Mouse (Mus musculus) myocyte (in vitro differentiated cells): ENCODE data around the gene Pou2f1.

Source experiments
- E2F4 ChIP-seq: IDR thresholded peaks from one replicate; pipeline ENCODE4 v1.6.1; 2011; ENCODE audit warnings: mild to moderate bottlenecking, control low read depth, moderate library complexity; ENCODE audit not compliant: insufficient read depth
- MAX ChIP-seq: IDR thresholded peaks from one replicate; pipeline ENCODE4 v1.6.1; 2011; ENCODE audit warnings: low read depth, mild to moderate bottlenecking, control low read depth
- MYOG ChIP-seq, 3 experiments: IDR thresholded peaks; one replicate each; pipeline ENCODE4 v1.6.1; 2011; ENCODE audit warnings: control low read depth in 2 of 3, low read depth in 2 of 3, mild to moderate bottlenecking in 2 of 3; ENCODE audit not compliant: insufficient read length in 2 of 3, control insufficient read depth in 1 of 3, insufficient read depth in 1 of 3
- POLR2A ChIP-seq: IDR thresholded peaks from one replicate; pipeline ENCODE4 v1.6.1; 2011; ENCODE audit warnings: low read depth, mild to moderate bottlenecking, control low read depth, moderate library complexity; ENCODE audit not compliant: insufficient read length
- POLR2AphosphoS2 ChIP-seq: IDR thresholded peaks from one replicate; pipeline ENCODE4 v1.6.1; 2011; ENCODE audit warnings: low read depth, control low read depth; ENCODE audit not compliant: insufficient read length
- REST ChIP-seq: IDR thresholded peaks from one replicate; pipeline ENCODE4 v1.6.1; 2011; ENCODE audit warnings: mild to moderate bottlenecking, control low read depth, moderate library complexity; ENCODE audit not compliant: insufficient read depth, insufficient read length
- TCF12 ChIP-seq: IDR thresholded peaks from one replicate; pipeline ENCODE4 v1.6.1; 2011; ENCODE audit warnings: mild to moderate bottlenecking, control low read depth; ENCODE audit not compliant: poor library complexity, insufficient read depth, severe bottlenecking
- TCF3 ChIP-seq: IDR thresholded peaks from one replicate; pipeline ENCODE4 v1.6.1; 2011; ENCODE audit warnings: low read depth, control low read depth; ENCODE audit not compliant: insufficient read length
- USF1 ChIP-seq: IDR thresholded peaks from one replicate; pipeline ENCODE4 v1.6.1; 2011; ENCODE audit warnings: low read depth, mild to moderate bottlenecking, control low read depth, moderate library complexity

- TF ChIP-seq MYOG (IDR thresholded peaks at IDR 0.05; ENCODE audit: control insufficient read depth in 1 of 3, insufficient read depth in 1 of 3, insufficient read length in 2 of 3, low read depth in 2 of 3): no peak
- no peak for TF ChIP-seq POLR2A
- no peak for TF ChIP-seq TCF12
- no peak for TF ChIP-seq USF1
- no peak for TF ChIP-seq MAX
- no peak for TF ChIP-seq TCF3
- TF ChIP-seq E2F4: no peak
- TF ChIP-seq REST: no peak
- no peak for TF ChIP-seq POLR2AphosphoS2
Observed at GRCm38 (mm10) chr1:166041501-166041900, 39.0 kb upstream of the Pou2f1 start.
